Mouse (Mus musculus): Measurements from ENCODE around the gene Rab17. TPM values are rescaled to one million over a fixed set of nuclear protein-coding genes. Genes with fewer than 3 reads are reported as not detected.

The Rab17 gene
- polyA plus RNA-seq, 1 experiment from 2014 or later: not detected

GRCm38 (mm10) chr1:91008147-91008682 is 38.8 kb upstream of the Rab17 start:
- DNase-seq (no peak), ATAC-seq (ENCODE audit: low FRiP score, low TSS enrichment) (no peak)
- WGBS: 93% methylated on average over 14 of the region's 14 CpGs
- Histone ChIP-seq H3K36me3 (ENCODE audit: control insufficient read depth, insufficient read depth, low read length) (no peaks in the 10 kb centered on the region), H3K9me3 (ENCODE audit: control insufficient read depth, low read length) (no peaks in the 10 kb centered on the region), H3K27ac (replicated peaks; ENCODE audit: low read depth, low read length) (no peak overlapping the region), H3K4me3 (replicated peaks; ENCODE audit: low read depth, low read length) (no peak overlapping the region), H3K27me3 (ENCODE audit: control insufficient read depth, insufficient read depth, low read length) (no peaks in the 10 kb centered on the region), H3K4me2 (ENCODE audit: low read length) (no peak overlapping the region), H3K4me1 (ENCODE audit: control insufficient read depth, insufficient read depth, low read length) (no peaks in the 10 kb centered on the region), H3K9ac (replicated peaks; ENCODE audit: low read length) (no peak overlapping the region)

GRCm38 (mm10) chr1:91006708-91007107 is 37.2 kb upstream of the Rab17 start:
- Histone ChIP-seq H3K27ac (replicated peaks; ENCODE audit: low read depth, low read length) (no peak overlapping the region), H3K9ac (replicated peaks; ENCODE audit: low read length) (no peak overlapping the region), H3K36me3 (ENCODE audit: control insufficient read depth, insufficient read depth, low read length) (no peaks in the 10 kb centered on the region), H3K27me3 (ENCODE audit: control insufficient read depth, insufficient read depth, low read length) (no peaks in the 10 kb centered on the region), H3K9me3 (ENCODE audit: control insufficient read depth, low read length) (no peaks in the 10 kb centered on the region), H3K4me1 (ENCODE audit: control insufficient read depth, insufficient read depth, low read length) (no peaks in the 10 kb centered on the region), H3K4me3 (replicated peaks; ENCODE audit: low read depth, low read length) (no peak overlapping the region), H3K4me2 (ENCODE audit: low read length) (no peak overlapping the region)
- DNase-seq (no peak), ATAC-seq (ENCODE audit: low FRiP score, low TSS enrichment) (no peak)
- 93% methylated on average over 9 of the region's 9 CpGs for WGBS

- H3K4me1 ChIP-seq (ENCODE audit: control insufficient read depth, insufficient read depth, low read length): no peaks in the 10 kb centered on the region
- no peaks in the 10 kb centered on the region for H3K9me3 ChIP-seq (ENCODE audit: control insufficient read depth, low read length)
- WGBS: 88% methylated on average over 5 of the region's 5 CpGs
- DNase-seq: no peak
- H3K4me2 ChIP-seq (ENCODE audit: low read length): no peak overlapping the region
- H3K27ac ChIP-seq (replicated peaks; ENCODE audit: low read depth, low read length): no peak overlapping the region
- no peak overlapping the region for H3K4me3 ChIP-seq (replicated peaks; ENCODE audit: low read depth, low read length)
- ATAC-seq (ENCODE audit: low FRiP score, low TSS enrichment): no peak
- H3K9ac ChIP-seq (replicated peaks; ENCODE audit: low read length): no peak overlapping the region
- H3K27me3 ChIP-seq (ENCODE audit: control insufficient read depth, insufficient read depth, low read length): no peaks in the 10 kb centered on the region
- no peaks in the 10 kb centered on the region for H3K36me3 ChIP-seq (ENCODE audit: control insufficient read depth, insufficient read depth, low read length)
These were observed 36.6 kb upstream of the Rab17 start for GRCm38 (mm10) chr1:91006037-91006436.

- ATAC-seq (ENCODE audit: low FRiP score, low TSS enrichment): no peak
- Histone ChIP-seq H3K27ac (replicated peaks; ENCODE audit: low read depth, low read length) (no peak overlapping the region), H3K36me3 (ENCODE audit: control insufficient read depth, insufficient read depth, low read length) (no peaks in the 10 kb centered on the region), H3K9me3 (ENCODE audit: control insufficient read depth, low read length) (no peaks in the 10 kb centered on the region), H3K27me3 (ENCODE audit: control insufficient read depth, insufficient read depth, low read length) (no peaks in the 10 kb centered on the region), H3K9ac (replicated peaks; ENCODE audit: low read length) (no peak overlapping the region), H3K4me3 (replicated peaks; ENCODE audit: low read depth, low read length) (no peak overlapping the region), H3K4me2 (ENCODE audit: low read length) (no peak overlapping the region), H3K4me1 (ENCODE audit: control insufficient read depth, insufficient read depth, low read length) (peaks cover 19% of the 10 kb centered on the region)
- 93% methylated on average over 8 of the region's 8 CpGs for WGBS
- DNase-seq: no peak
These were observed 34.2 kb upstream of the Rab17 start for GRCm38 (mm10) chr1:91003522-91004253.

GRCm38 (mm10) chr1:91002641-91003040 is 33.2 kb upstream of the Rab17 start:
- H3K27me3 ChIP-seq (ENCODE audit: control insufficient read depth, insufficient read depth, low read length): no peaks in the 10 kb centered on the region
- no peak overlapping the region for H3K27ac ChIP-seq (replicated peaks; ENCODE audit: low read depth, low read length)
- H3K4me3 ChIP-seq (replicated peaks; ENCODE audit: low read depth, low read length): no peak overlapping the region
- H3K9ac ChIP-seq (replicated peaks; ENCODE audit: low read length): no peak overlapping the region
- ATAC-seq (ENCODE audit: low FRiP score, low TSS enrichment) (no peak), DNase-seq (no peak)
- no peaks in the 10 kb centered on the region for H3K36me3 ChIP-seq (ENCODE audit: control insufficient read depth, insufficient read depth, low read length)
- no peaks in the 10 kb centered on the region for H3K9me3 ChIP-seq (ENCODE audit: control insufficient read depth, low read length)
- H3K4me1 ChIP-seq (ENCODE audit: control insufficient read depth, insufficient read depth, low read length): peaks cover 22% of the 10 kb centered on the region
- 86% methylated on average over 3 of the region's 3 CpGs for WGBS
- no peak overlapping the region for H3K4me2 ChIP-seq (ENCODE audit: low read length)

- H3K36me3 ChIP-seq (ENCODE audit: control insufficient read depth, insufficient read depth, low read length): no peaks in the 10 kb centered on the region
- ATAC-seq (ENCODE audit: low FRiP score, low TSS enrichment): no peak
- no peak for DNase-seq
- H3K27ac ChIP-seq (replicated peaks; ENCODE audit: low read depth, low read length): no peak overlapping the region
- H3K4me1 ChIP-seq (ENCODE audit: control insufficient read depth, insufficient read depth, low read length): peaks cover 22% of the 10 kb centered on the region
- H3K4me3 ChIP-seq (replicated peaks; ENCODE audit: low read depth, low read length): no peak overlapping the region
- no peak overlapping the region for H3K4me2 ChIP-seq (ENCODE audit: low read length)
- no peak overlapping the region for H3K9ac ChIP-seq (replicated peaks; ENCODE audit: low read length)
- no peaks in the 10 kb centered on the region for H3K27me3 ChIP-seq (ENCODE audit: control insufficient read depth, insufficient read depth, low read length)
- WGBS: 95% methylated on average over 3 of the region's 3 CpGs
- no peaks in the 10 kb centered on the region for H3K9me3 ChIP-seq (ENCODE audit: control insufficient read depth, low read length)
These were observed 32.5 kb upstream of the Rab17 start for GRCm38 (mm10) chr1:91001871-91002539.

GRCm38 (mm10) chr1:91001101-91001500 is 31.6 kb upstream of the Rab17 start:
- no peak for DNase-seq

GRCm38 (mm10) chr1:90999911-91000601 is 30.6 kb upstream of the Rab17 start:
- no peak overlapping the region; the same call in 1 of the 2 replicates for H3K9ac ChIP-seq (replicated peaks; ENCODE audit: low read length)
- peak overlapping the region; percentile 70 for H3K4me3 ChIP-seq (replicated peaks; ENCODE audit: low read depth, low read length)
- DNase-seq (no peak), ATAC-seq (ENCODE audit: low FRiP score, low TSS enrichment) (no peak)
- H3K4me2 ChIP-seq (ENCODE audit: low read length): peak overlapping the region; percentile 98
- H3K36me3 ChIP-seq (ENCODE audit: control insufficient read depth, insufficient read depth, low read length): no peaks in the 10 kb centered on the region
- peaks cover 22% of the 10 kb centered on the region for H3K4me1 ChIP-seq (ENCODE audit: control insufficient read depth, insufficient read depth, low read length)
- no peak overlapping the region for H3K27ac ChIP-seq (replicated peaks; ENCODE audit: low read depth, low read length)
- H3K27me3 ChIP-seq (ENCODE audit: control insufficient read depth, insufficient read depth, low read length): no peaks in the 10 kb centered on the region
- 76% methylated on average over 10 of the region's 10 CpGs for WGBS
- H3K9me3 ChIP-seq (ENCODE audit: control insufficient read depth, low read length): no peaks in the 10 kb centered on the region

More at GRCm38 (mm10) chr1:91001101-91001500, 31.6 kb upstream of the Rab17 start:
- Histone ChIP-seq H3K4me3 (replicated peaks; ENCODE audit: low read depth, low read length) (no peak overlapping the region), H3K27me3 (ENCODE audit: control insufficient read depth, insufficient read depth, low read length) (no peaks in the 10 kb centered on the region), H3K4me1 (ENCODE audit: control insufficient read depth, insufficient read depth, low read length) (peaks cover 22% of the 10 kb centered on the region), H3K4me2 (ENCODE audit: low read length) (no peak overlapping the region), H3K9ac (replicated peaks; ENCODE audit: low read length) (no peak overlapping the region), H3K36me3 (ENCODE audit: control insufficient read depth, insufficient read depth, low read length) (no peaks in the 10 kb centered on the region), H3K27ac (replicated peaks; ENCODE audit: low read depth, low read length) (no peak overlapping the region), H3K9me3 (ENCODE audit: control insufficient read depth, low read length) (no peaks in the 10 kb centered on the region)
- 94% methylated on average over 3 of the region's 3 CpGs for WGBS
- no peak for ATAC-seq (ENCODE audit: low FRiP score, low TSS enrichment)
